Mouse (Mus musculus): ENCODE results near the gene Olfr969.

DNA sequence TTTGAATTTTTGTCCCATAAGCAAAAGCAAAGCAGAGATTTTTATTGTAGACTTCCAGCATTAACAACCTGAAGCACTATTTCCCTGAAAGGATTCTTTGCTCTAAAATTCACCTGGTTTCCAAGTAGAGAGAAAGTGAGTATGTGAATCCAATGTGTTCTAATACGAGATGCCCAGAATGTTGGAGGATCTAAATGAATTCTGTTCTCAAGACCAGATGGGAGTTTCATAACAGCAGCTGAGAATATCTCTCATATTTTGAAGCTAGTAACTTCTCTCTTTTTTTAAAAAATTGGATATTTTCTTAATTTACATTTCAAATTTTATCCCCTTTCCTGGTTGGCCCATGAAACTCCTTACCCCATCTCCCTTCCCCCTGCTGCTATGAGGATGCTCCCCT is 44.3 kb upstream of the Olfr969 start:
- TF ChIP-seq CTCF (conservative IDR thresholded peaks at IDR 0.05; ENCODE audit: low read length) = no peak
- no peak for TF ChIP-seq NANOG (IDR thresholded peaks at IDR 0.05; ENCODE audit: borderline replicate concordance, low read length)
